Mouse (Mus musculus): ENCODE measurements around the gene Tbata. TPM values are rescaled to one million over a fixed set of nuclear protein-coding genes. Genes with fewer than 3 reads are reported as not detected.

Tbata gene
- polyA plus RNA-seq, 1 experiment from 2014 or later = not detected

DNA sequence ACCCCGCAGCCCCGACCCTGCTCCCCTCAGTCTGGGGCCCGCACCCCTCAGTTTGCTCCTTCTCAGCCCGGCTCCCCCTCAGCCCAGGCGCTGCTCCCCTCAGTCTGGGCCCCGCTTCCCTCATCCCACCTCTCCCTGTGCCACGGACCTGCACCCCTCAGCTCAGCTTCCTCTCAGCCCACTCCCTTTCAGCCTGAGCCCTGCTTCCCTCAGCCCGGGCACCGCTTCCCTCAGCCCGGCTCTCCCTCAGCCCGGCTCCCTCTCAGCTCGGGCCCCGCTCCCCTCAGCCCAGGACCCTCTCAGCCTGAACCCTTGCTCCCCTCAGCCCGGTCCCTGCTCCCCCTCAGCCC, 25.0 kb upstream of the Tbata start:
- 0% methylated on average over 14 of the region's 14 CpGs for WGBS
- H3K4me1 ChIP-seq = peaks cover 5% of the 10 kb centered on the region
- peak overlapping the region; percentile 96 for H3K9ac ChIP-seq
- peak overlapping the region; percentile 82 for H3K4me2 ChIP-seq (replicated peaks)
- ATAC-seq (ENCODE audit: insufficient number of reproducible peaks, insufficient read depth, low FRiP score, low TSS enrichment) = no peak; the same call in 1 of the 2 replicates
- H3K9me3 ChIP-seq = no peaks in the 10 kb centered on the region
- H3K27ac ChIP-seq = peak overlapping the region; percentile 98
- H3K4me3 ChIP-seq = peak overlapping the region; percentile 77
- H3K27me3 ChIP-seq = no peaks in the 10 kb centered on the region
- H3K36me3 ChIP-seq = no peaks in the 10 kb centered on the region

DNA sequence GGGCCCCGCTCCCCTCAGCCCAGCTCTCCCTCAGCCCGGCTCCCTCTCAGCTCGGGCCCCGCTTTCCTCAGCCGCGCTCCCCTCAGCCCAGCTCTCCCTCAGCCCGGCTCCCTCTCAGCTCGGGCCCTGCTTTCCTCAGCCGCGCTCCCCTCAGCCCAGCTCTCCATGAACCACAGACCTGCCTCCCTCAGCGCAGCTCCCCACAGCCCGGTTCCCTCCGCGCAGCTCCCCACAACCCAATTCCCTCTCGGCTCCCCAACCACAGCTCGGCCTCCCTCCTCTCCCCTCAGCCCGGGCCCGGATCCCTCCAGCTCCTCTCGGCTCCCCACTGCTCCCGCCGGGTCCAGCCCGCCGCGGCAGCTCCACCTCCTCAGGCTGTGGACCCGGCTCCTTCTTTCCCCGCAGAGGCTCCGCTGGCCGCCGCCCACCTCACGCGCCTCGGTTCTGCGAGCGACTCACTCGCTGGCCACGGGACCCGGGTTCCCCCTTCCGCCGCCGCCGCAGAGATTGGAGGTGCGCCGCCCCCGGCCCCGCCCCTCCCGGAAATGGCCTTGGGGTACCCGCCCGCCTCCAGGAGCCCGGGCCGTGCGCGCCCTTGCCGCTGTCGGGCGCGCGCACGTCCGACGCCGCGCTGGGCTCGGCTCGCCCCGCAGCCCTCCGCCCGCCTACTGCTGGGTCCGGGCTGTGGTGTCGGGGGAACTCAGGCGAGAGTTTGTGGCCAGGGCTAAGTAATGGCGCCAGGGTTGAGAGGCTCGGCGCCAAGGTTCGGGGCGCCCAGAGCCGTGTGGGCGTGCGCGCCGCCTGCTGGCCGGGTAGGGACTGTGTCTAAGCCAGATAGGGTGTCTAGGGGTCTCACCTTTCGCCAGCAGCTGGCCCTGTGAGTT, 24.4 kb upstream of the Tbata start, which contains the start of gene Sgpl1:
Gene Sgpl1 (minus strand): TSS at position 547 of the 884 bp plus-strand sequence.
- H3K4me1 ChIP-seq = peaks cover 5% of the 10 kb centered on the region
- peak within 1 kb of the TSS; percentile 96 for H3K9ac ChIP-seq
- under 1% methylated on average over 80 of the region's 82 CpGs for WGBS
- H3K9me3 ChIP-seq = no peaks in the 10 kb centered on the region
- peak; percentile 82 for ATAC-seq (ENCODE audit: insufficient number of reproducible peaks, insufficient read depth, low FRiP score, low TSS enrichment)
- no peaks in the 10 kb centered on the region for H3K36me3 ChIP-seq
- peak within 1 kb of the TSS; percentile 82 for H3K4me2 ChIP-seq (replicated peaks)
- H3K27me3 ChIP-seq = no peaks in the 10 kb centered on the region
- peak within 1 kb of the TSS; percentile 98 for H3K27ac ChIP-seq
- peak within 1 kb of the TSS; percentile 77 for H3K4me3 ChIP-seq

DNA sequence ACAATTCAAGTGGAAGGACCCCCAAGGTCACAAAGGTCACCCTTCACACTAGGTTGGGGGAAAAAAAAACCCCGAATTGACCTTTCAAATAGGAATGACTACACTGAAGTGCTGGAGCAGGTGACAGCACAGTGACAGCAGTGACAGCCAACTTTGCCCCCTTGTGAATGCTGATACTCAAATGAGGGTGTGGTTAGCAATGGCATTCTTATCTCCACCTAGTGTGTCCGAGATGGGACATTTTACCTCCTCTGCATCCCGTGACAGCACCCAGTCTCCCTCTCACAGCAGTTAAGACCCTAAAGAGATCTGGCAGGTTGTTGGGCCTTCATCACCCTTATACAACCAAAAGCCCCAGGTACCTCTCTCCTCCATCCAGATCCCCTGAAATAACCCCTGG, 22.3 kb upstream of the Tbata start:
- Histone ChIP-seq H3K4me3 (no peak overlapping the region), H3K9me3 (no peaks in the 10 kb centered on the region), H3K4me1 (peaks cover 5% of the 10 kb centered on the region), H3K9ac (no peak overlapping the region), H3K27me3 (no peaks in the 10 kb centered on the region), H3K4me2 (replicated peaks) (no peak overlapping the region), H3K27ac (no peak overlapping the region), H3K36me3 (no peaks in the 10 kb centered on the region)
- 85% methylated on average over 3 of the region's 3 CpGs for WGBS
- ATAC-seq (ENCODE audit: insufficient number of reproducible peaks, insufficient read depth, low FRiP score, low TSS enrichment) = no peak

DNA sequence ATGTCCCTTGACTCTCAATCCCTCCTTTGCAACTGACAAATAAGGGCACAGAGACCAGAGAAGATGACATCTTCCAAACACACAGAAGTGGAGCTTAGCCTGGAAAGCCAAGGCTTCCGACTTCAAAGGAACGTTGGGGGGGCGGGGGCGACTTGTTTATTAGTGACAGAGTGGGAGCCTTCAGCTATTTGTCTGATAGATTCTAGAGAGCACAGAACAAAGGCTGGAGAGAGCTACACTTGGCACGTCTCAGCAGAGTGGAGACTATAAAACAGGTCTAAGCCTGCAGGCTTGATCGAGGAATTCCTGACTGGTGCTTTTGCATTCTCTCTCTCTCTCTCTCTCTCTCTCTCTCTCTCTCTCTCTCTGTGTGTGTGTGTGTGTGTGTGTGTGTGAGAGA, 21.1 kb upstream of the Tbata start:
- no peak overlapping the region for H3K27ac ChIP-seq
- no peak overlapping the region for H3K4me2 ChIP-seq (replicated peaks)
- H3K36me3 ChIP-seq = no peaks in the 10 kb centered on the region
- H3K27me3 ChIP-seq = no peaks in the 10 kb centered on the region
- 50% methylated on average over 6 of the region's 6 CpGs for WGBS
- no peaks in the 10 kb centered on the region for H3K9me3 ChIP-seq
- peaks cover 1% of the 10 kb centered on the region for H3K4me1 ChIP-seq
- no peak overlapping the region for H3K4me3 ChIP-seq
- no peak overlapping the region; the same call in 1 of the 2 replicates for H3K9ac ChIP-seq
- no peak for ATAC-seq (ENCODE audit: insufficient number of reproducible peaks, insufficient read depth, low FRiP score, low TSS enrichment)

DNA sequence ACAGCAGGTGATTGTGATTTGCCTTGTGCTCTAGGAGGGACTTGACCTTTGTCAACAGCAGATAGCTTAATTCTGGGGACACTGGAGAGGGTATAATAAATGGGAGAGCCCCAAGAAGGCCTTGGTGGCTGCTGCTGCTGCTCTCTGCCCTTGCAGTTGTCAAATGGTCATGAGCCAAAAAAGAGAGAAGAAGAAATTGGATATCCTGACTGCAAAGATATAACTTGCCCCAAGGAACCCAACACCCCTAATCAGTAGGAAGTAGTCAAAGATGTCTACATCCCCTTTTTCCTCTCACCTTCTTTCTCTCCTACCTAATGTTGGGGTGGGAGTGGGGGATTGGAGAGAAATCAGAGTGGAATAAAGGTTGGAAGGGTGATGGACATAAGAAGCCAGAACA, 19.6 kb upstream of the Tbata start:
- H3K4me1 ChIP-seq = no peaks in the 10 kb centered on the region
- H3K9me3 ChIP-seq = no peaks in the 10 kb centered on the region
- H3K9ac ChIP-seq = no peak overlapping the region
- H3K36me3 ChIP-seq = no peaks in the 10 kb centered on the region
- H3K27me3 ChIP-seq = no peaks in the 10 kb centered on the region
- no peak overlapping the region for H3K4me3 ChIP-seq
- no peak overlapping the region for H3K4me2 ChIP-seq (replicated peaks)
- no peak for ATAC-seq (ENCODE audit: insufficient number of reproducible peaks, insufficient read depth, low FRiP score, low TSS enrichment)
- H3K27ac ChIP-seq = no peak overlapping the region

DNA sequence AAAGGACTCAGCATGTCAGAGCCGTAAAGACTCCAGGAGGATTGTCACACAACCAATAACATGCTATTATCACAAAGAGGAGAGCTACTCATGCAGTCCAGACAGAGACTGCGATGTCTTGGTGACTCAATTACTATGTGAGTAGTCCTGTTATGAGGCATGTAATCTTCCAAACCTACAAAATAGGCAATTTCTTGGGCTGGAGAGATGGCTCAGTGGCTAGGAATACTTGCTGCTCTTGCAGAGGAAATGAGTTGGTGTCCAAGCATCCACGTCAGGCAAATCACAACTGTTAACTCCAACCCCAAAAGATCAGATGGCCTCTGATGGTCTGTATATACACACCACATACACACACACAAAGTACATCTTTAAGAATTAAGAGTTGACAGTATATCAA, 16.1 kb upstream of the Tbata start:
- ATAC-seq (ENCODE audit: insufficient number of reproducible peaks, insufficient read depth, low FRiP score, low TSS enrichment) = no peak
- Histone ChIP-seq H3K27ac (no peak overlapping the region), H3K9me3 (no peaks in the 10 kb centered on the region), H3K4me3 (no peak overlapping the region), H3K4me2 (replicated peaks) (no peak overlapping the region), H3K9ac (no peak overlapping the region), H3K27me3 (no peaks in the 10 kb centered on the region), H3K36me3 (no peaks in the 10 kb centered on the region), H3K4me1 (no peaks in the 10 kb centered on the region)
- 75% methylated on average over 3 of the region's 3 CpGs for WGBS

DNA sequence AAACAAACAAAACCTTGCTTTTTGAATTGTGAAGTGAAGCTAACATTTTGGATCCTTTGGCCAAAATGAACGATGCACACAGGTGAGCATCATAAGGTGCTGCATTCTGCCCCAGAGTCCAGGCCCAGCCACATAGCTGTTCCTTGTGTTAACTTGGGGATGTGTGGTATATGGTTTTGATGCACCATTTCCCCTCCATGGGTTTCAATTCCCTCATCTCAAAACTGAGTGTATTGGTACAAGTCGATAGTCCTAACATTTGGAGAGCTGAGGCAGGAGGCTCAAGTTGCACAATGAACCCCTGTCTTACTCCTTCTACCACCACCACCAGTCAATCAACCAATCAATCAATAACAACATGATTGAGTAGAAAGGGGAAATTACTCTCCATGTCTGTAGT, 15.3 kb upstream of the Tbata start:
- Histone ChIP-seq H3K27me3 (no peaks in the 10 kb centered on the region), H3K27ac (no peak overlapping the region), H3K9me3 (no peaks in the 10 kb centered on the region), H3K4me3 (no peak overlapping the region), H3K4me1 (no peaks in the 10 kb centered on the region), H3K9ac (no peak overlapping the region), H3K4me2 (replicated peaks) (no peak overlapping the region), H3K36me3 (no peaks in the 10 kb centered on the region)
- WGBS = 76% methylated on average over 2 of the region's 2 CpGs
- ATAC-seq (ENCODE audit: insufficient number of reproducible peaks, insufficient read depth, low FRiP score, low TSS enrichment) = no peak

DNA sequence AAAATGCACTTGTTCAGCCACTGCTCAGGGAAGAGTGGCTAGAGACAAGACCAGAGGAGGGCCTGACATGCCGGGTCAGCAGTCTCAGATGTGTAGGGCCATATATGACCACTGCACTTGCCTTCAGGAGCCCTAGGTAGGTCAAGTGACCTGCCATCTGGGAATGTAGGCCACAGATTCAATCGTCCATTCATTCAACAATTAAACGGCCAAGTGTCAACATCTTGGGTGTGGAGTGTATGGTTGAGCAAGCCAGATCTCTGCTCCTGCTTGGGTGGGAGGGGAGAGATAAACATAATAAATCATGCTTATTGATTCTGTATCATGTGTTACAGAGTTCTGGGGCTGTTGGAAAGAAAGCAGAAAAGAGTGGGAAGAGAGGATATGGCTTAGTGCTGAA, 13.2 kb upstream of the Tbata start:
- Histone ChIP-seq H3K36me3 (no peaks in the 10 kb centered on the region), H3K4me1 (no peaks in the 10 kb centered on the region), H3K4me2 (replicated peaks) (no peak overlapping the region), H3K4me3 (no peak overlapping the region), H3K27ac (no peak overlapping the region), H3K27me3 (no peaks in the 10 kb centered on the region), H3K9me3 (no peaks in the 10 kb centered on the region), H3K9ac (no peak overlapping the region)
- 83% methylated on average over 3 of the region's 3 CpGs for WGBS
- no peak for ATAC-seq (ENCODE audit: insufficient number of reproducible peaks, insufficient read depth, low FRiP score, low TSS enrichment)

DNA sequence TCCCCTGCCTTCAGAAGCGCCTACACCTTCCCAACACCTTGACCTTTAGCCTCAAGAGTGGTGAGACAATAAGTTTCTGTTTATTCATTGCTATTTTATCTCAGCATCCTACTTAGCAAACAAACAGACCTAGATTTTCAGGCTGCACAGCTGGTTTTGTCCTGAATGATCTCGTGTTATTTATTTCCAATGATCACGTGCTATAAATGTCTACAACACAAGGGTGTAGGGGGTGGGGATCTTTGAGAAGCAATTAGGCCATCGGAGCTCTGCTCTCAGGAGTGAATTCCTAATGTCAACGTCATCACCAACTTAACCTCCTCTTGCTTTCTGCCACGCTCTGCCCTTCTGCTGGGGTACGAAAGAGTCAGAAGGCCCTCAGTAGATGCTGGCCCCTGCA, 11.7 kb upstream of the Tbata start:
- 81% methylated on average over 7 of the region's 7 CpGs for WGBS
- no peak overlapping the region for H3K9ac ChIP-seq
- no peaks in the 10 kb centered on the region for H3K9me3 ChIP-seq
- no peak for ATAC-seq (ENCODE audit: insufficient number of reproducible peaks, insufficient read depth, low FRiP score, low TSS enrichment)
- no peaks in the 10 kb centered on the region for H3K4me1 ChIP-seq
- no peak overlapping the region for H3K27ac ChIP-seq
- no peaks in the 10 kb centered on the region for H3K27me3 ChIP-seq
- H3K4me2 ChIP-seq (replicated peaks) = no peak overlapping the region
- H3K36me3 ChIP-seq = no peaks in the 10 kb centered on the region
- no peak overlapping the region for H3K4me3 ChIP-seq

DNA sequence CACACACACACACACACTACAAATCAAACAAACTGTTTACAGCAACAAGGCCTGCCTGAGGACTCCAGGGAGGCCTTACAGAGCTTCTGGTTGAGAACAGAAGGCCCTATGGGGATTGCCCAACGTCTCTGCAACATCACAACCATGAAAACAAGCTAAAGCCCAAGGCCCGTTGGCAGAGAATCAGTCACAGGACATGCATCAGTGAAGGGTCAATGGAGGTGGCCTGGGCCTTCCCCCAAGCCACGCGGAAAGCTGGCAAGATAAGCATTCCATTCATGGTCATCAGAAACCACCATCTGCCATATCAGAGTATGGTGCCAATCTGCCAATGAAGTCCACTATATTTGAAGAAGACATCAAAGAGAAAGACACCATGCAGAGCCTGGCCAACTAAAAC, 11.1 kb upstream of the Tbata start:
- H3K9ac ChIP-seq = no peak overlapping the region
- no peaks in the 10 kb centered on the region for H3K27me3 ChIP-seq
- no peak overlapping the region for H3K27ac ChIP-seq
- ATAC-seq (ENCODE audit: insufficient number of reproducible peaks, insufficient read depth, low FRiP score, low TSS enrichment) = no peak
- H3K4me1 ChIP-seq = no peaks in the 10 kb centered on the region
- no peak overlapping the region for H3K4me3 ChIP-seq
- H3K4me2 ChIP-seq (replicated peaks) = no peak overlapping the region
- H3K9me3 ChIP-seq = no peaks in the 10 kb centered on the region
- H3K36me3 ChIP-seq = no peaks in the 10 kb centered on the region
- 76% methylated on average over 4 of the region's 4 CpGs for WGBS

DNA sequence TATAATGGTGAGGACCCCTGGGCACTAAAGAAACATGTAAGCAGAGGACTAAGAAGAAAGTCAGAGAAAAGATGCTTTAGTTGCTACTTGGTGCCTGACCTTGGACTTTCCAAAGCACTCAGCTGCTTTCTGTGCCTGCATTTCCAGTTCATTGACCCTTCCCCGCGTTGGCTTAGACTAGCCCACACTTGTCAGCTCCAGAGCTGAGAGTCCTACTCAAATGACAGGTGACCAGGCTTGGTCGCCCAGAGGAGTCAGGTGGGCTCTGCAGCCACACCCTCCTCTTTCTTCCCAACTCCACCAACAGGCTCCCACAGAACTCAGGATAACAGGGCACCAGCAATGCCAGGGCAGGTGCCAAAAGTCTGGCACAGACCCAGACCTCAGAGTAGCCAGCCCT, 9.4 kb upstream of the Tbata start:
- no peak for ATAC-seq (ENCODE audit: insufficient number of reproducible peaks, insufficient read depth, low FRiP score, low TSS enrichment)
- H3K4me3 ChIP-seq = no peak overlapping the region
- no peaks in the 10 kb centered on the region for H3K27me3 ChIP-seq
- no peaks in the 10 kb centered on the region for H3K36me3 ChIP-seq
- H3K4me1 ChIP-seq = no peaks in the 10 kb centered on the region
- no peak overlapping the region for H3K4me2 ChIP-seq (replicated peaks)
- WGBS = 60% methylated on average over 3 of the region's 3 CpGs
- no peak overlapping the region for H3K9ac ChIP-seq
- no peaks in the 10 kb centered on the region for H3K9me3 ChIP-seq
- no peak overlapping the region for H3K27ac ChIP-seq

DNA sequence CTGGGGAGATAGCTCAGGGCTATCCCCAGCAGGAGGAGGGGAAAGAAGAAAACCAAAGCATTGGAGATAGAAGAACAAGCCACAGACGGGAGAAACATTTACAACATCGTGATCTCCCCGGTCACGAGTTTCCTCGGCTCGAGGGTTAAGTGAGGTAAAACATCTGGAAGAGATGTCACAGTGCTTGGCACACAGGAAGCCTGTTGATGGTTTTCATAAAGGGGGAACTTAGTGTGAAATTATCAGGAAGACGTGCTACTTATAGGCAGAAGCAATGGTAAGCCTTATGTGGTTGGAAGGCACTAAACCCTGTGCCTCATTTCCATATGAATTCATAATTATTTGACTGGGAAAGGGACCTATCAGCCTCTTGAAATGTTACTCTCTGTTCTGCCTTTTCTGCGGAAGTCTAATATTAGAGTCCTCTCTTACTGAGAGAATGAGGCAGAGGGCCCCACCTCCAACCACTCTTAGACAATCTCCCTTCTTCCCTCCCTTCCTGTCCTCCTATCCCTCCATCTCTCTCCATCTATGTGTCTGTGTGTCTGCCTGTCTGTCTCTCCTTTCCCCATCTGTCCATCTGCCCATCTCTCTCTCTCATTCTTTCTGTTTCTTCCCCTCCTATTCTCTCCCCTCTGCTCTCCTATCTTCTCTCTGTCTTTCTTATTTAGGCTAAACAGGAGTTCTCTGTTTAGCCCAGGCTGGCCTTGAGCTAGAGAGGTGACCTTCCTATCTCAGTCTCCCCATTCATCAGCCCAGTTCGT, 4.2 kb upstream of the Tbata start:
- Histone ChIP-seq H3K4me3 (no peak overlapping the region), H3K27ac (no peak overlapping the region), H3K9ac (no peak overlapping the region), H3K36me3 (no peaks in the 10 kb centered on the region), H3K4me1 (no peaks in the 10 kb centered on the region), H3K4me2 (replicated peaks) (no peak overlapping the region), H3K27me3 (no peaks in the 10 kb centered on the region), H3K9me3 (no peaks in the 10 kb centered on the region)
- no peak for ATAC-seq (ENCODE audit: insufficient number of reproducible peaks, insufficient read depth, low FRiP score, low TSS enrichment)
- 34% methylated on average over 9 of the region's 9 CpGs for WGBS

Data from embryonic facial prominence, embryonic 12.5 days (tissue).